ENCODE assay signal across 17 mouse cellular contexts in genomic region chr9:21494726-21495125, GRCm38 (mm10). TPM values are rescaled to one million over a fixed set of nuclear protein-coding genes. Genes with fewer than 3 reads are reported as not detected.
DNase-seq lines count a peak whose midpoint lies in the region; ATAC-seq and TF ChIP-seq lines count a peak whose summit lies in the region.
"Had no signal": no experiment of that assay in that cellular context is flagged by ENCODE, and none has a peak within 500 bp of the region (broad histone marks: within the 10 kb centered on the region; RNA-seq: fewer than 3 reads in every experiment).

No protein-coding gene starts in this region.

- H3K79me2 ChIP-seq in MEL (ENCODE audit: control insufficient read depth, insufficient read depth, low read length, poor library complexity) = no peaks in the 10 kb centered on the region

- no peak for TF ChIP-seq CTCF in MEL (IDR thresholded peaks at IDR 0.05 in 2 of 3, conservative IDR thresholded peaks at IDR 0.05 in 1 of 3; ENCODE audit: control insufficient read depth in 1 of 3, insufficient read depth in 1 of 3, low read depth in 2 of 3, low read length in 3 of 3, poor library complexity in 1 of 3, severe bottlenecking in 1 of 3)

- H3K27me3 ChIP-seq in MEL (ENCODE audit: control insufficient read depth in 1 of 2, insufficient read depth in 2 of 2, low read length in 2 of 2) = no peaks in the 10 kb centered on the region
- H3K27me3 ChIP-seq in embryonic facial prominence, embryonic 13.5 days = no peaks in the 10 kb centered on the region
- no peaks in the 10 kb centered on the region for H3K27me3 ChIP-seq in limb, embryonic 14.5 days (ENCODE audit: control insufficient read depth, insufficient read depth, low read length)
- H3K27me3 ChIP-seq: heart, embryonic 13.5 days; neural tube, embryonic 13.5 days had no signal

- H3K27ac ChIP-seq in MEL (ENCODE audit: control insufficient read depth, low read depth, low read length) = no peak overlapping the region
- H3K27ac ChIP-seq in embryonic facial prominence, embryonic 13.5 days = peak overlapping the region; percentile 99; the same call in 1 of the 2 replicates
- H3K27ac ChIP-seq in limb, embryonic 14.5 days (replicated peaks; ENCODE audit: low read depth, low read length) = no peak overlapping the region
- H3K27ac ChIP-seq: heart, embryonic 13.5 days; neural tube, embryonic 13.5 days had no signal

- peak overlapping the region; percentile 69 for H3K4me2 ChIP-seq in embryonic facial prominence, embryonic 13.5 days
- H3K4me2 ChIP-seq in limb, embryonic 14.5 days (replicated peaks; ENCODE audit: low read depth, low read length, severe bottlenecking) = peak overlapping the region; percentile 81
- H3K4me2 ChIP-seq: heart, embryonic 13.5 days; neural tube, embryonic 13.5 days had no signal

- H3K4me1 ChIP-seq in MEL (ENCODE audit: control insufficient read depth in 1 of 2, insufficient read depth in 2 of 2, low read length in 2 of 2) = no peaks in the 10 kb centered on the region
- H3K4me1 ChIP-seq in embryonic facial prominence, embryonic 13.5 days = peaks cover 51% of the 10 kb centered on the region
- peaks cover 32% of the 10 kb centered on the region for H3K4me1 ChIP-seq in limb, embryonic 14.5 days (ENCODE audit: control insufficient read depth, insufficient read depth, low read length)
- H3K4me1 ChIP-seq: neural tube, embryonic 13.5 days had no signal

- no peak overlapping the region for H3K4me3 ChIP-seq in MEL (ENCODE audit: control insufficient read depth in 1 of 2, insufficient read depth in 1 of 2, low read depth in 2 of 2, low read length in 2 of 2)
- H3K4me3 ChIP-seq in embryonic facial prominence, embryonic 13.5 days = peak overlapping the region; percentile 42
- H3K4me3 ChIP-seq in limb, embryonic 14.5 days (replicated peaks; ENCODE audit: low read length) = no peak overlapping the region
- H3K4me3 ChIP-seq: heart, embryonic 13.5 days; neural tube, embryonic 13.5 days had no signal

- TF ChIP-seq POLR2A in MEL (IDR thresholded peaks at IDR 0.05; ENCODE audit: control insufficient read depth in 1 of 2, insufficient read depth in 1 of 2, low read depth in 1 of 2, low read length in 2 of 2, poor library complexity in 1 of 2) = no peak
- no peak for TF ChIP-seq POLR2A in limb, embryonic 14.5 days (IDR thresholded peaks at IDR 0.05; ENCODE audit: borderline replicate concordance, extremely low read depth, insufficient read depth, insufficient read length)

- intact Hi-C loops in left cerebral cortex, postnatal 14 days (cut with DNase I) = no loop called here
- intact Hi-C loops in left cerebral cortex, postnatal 4 days (cut with DNase I) = no loop called here

- 74% methylated on average over 9 of the region's 9 CpGs for WGBS in embryonic facial prominence, embryonic 13.5 days
- WGBS in limb, embryonic 14.5 days = 69% methylated on average over 9 of the region's 9 CpGs

- H3K9ac ChIP-seq in MEL (ENCODE audit: control insufficient read depth, low read depth, low read length, poor library complexity, severe bottlenecking) = no peak overlapping the region
- H3K9ac ChIP-seq in embryonic facial prominence, embryonic 13.5 days = peak overlapping the region; percentile 72
- H3K9ac ChIP-seq in limb, embryonic 14.5 days (ENCODE audit: low read depth, low read length, severe bottlenecking) = no peak overlapping the region
- H3K9ac ChIP-seq: forebrain, postnatal 0 days; neural tube, embryonic 13.5 days had no signal

- H3K9me3 ChIP-seq in MEL (replicated peaks; ENCODE audit: insufficient read depth, low read length) = no peaks in the 10 kb centered on the region
- no peaks in the 10 kb centered on the region for H3K9me3 ChIP-seq in embryonic facial prominence, embryonic 13.5 days
- H3K9me3 ChIP-seq in limb, embryonic 14.5 days (ENCODE audit: control insufficient read depth, low read length) = no peaks in the 10 kb centered on the region
- H3K9me3 ChIP-seq: heart, embryonic 13.5 days; neural tube, embryonic 13.5 days had no signal

- peak; percentile 21 to 64 for DNase-seq in left cerebral cortex, postnatal 14 days (ENCODE audit: low spot score in 2 of 2)
- no peak for DNase-seq in left cerebral cortex, postnatal 4 days
- DNase-seq in MEL (ENCODE audit: low read depth, low spot score) = no peak
- DNase-seq in limb, embryonic 14.5 days (ENCODE audit: low spot score) = no peak
- DNase-seq in cerebellum, adult 8-10 months = no peak
- DNase-seq in ovary, postnatal 36 days (ENCODE audit: low spot score) = no peak
- no peak for DNase-seq in layer of hippocampus, adult 11-12 months (ENCODE audit: low spot score)
- DNase-seq: cerebellum, postnatal 36 days; forebrain, postnatal 0 days; gastrocnemius, postnatal 36 days; kidney, postnatal 10 days; layer of hippocampus, postnatal 36 days; lung, postnatal 4 days; thymus, postnatal 25 days had no signal

- peaks cover 0 to 15% of the 10 kb centered on the region in 2 experiments; a peak in 2 of 4 replicates for H3K36me3 ChIP-seq in MEL (ENCODE audit: control insufficient read depth in 1 of 2, insufficient read depth in 2 of 2, low read length in 2 of 2)
- peaks cover 49% of the 10 kb centered on the region for H3K36me3 ChIP-seq in embryonic facial prominence, embryonic 13.5 days
- H3K36me3 ChIP-seq in limb, embryonic 14.5 days (ENCODE audit: control insufficient read depth, insufficient read depth, low read length) = peaks cover 53% of the 10 kb centered on the region

- no peak for ATAC-seq in embryonic facial prominence, embryonic 13.5 days (ENCODE audit: insufficient number of reproducible peaks, insufficient read depth, low FRiP score, low TSS enrichment, low read depth)
- ATAC-seq in limb, embryonic 14.5 days (ENCODE audit: low FRiP score, low read depth) = no peak
- ATAC-seq: forebrain, postnatal 0 days had no signal

- TF ChIP-seq EP300 in MEL (IDR thresholded peaks at IDR 0.05; ENCODE audit: low read depth in 1 of 2, low read length in 2 of 2) = no peak; a peak in 1 of 4 replicates

- no peak for TF ChIP-seq RAD21 in MEL (IDR thresholded peaks at IDR 0.05; ENCODE audit: low read depth, low read length)

TF ChIP-seq in MEL, 35 proteins besides CTCF, POLR2A, EP300 and RAD21:
- TF ChIP-seq ETS1 (IDR thresholded peaks at IDR 0.05; ENCODE audit: low read depth, low read length) (no peak), BHLHE40 (IDR thresholded peaks at IDR 0.05; ENCODE audit: borderline replicate concordance, low read depth, low read length) (no peak), MYB (IDR thresholded peaks at IDR 0.05; ENCODE audit: low read depth, low read length) (0 out of 2 replicates have a peak, but pooled peaks have one; percentile 21), TCF12 (IDR thresholded peaks at IDR 0.05; ENCODE audit: low read depth, low read length) (no peak), ELF1 (IDR thresholded peaks at IDR 0.05; ENCODE audit: low read depth, low read length) (no peak)

RNA-seq across cellular contexts. Expression of gene Tmed1, which starts 15.3 kb away (rescaled TPM):
- total RNA-seq in left cerebral cortex, postnatal 14 days (2021) = 10 to 100 TPM; 15.7 to 15.8 TPM
- 10 to 100 TPM; 18.6 to 19.1 TPM for total RNA-seq in left cerebral cortex, postnatal 4 days (2021)
- total RNA-seq in MEL (2012; rRNA removed) = 128 and 146 TPM in 2 replicates
- polyA plus RNA-seq in MEL (2012; ENCODE audit: insufficient read depth in 1 of 2, insufficient read length in 2 of 2, low read depth in 1 of 2, low replicate concordance in 2 of 2, missing spikeins in 1 of 2) = 10 to 100 TPM in 1 of 2 experiments, not detected in 1; 89.4 TPM
- polyA plus RNA-seq in embryonic facial prominence, embryonic 13.5 days (2015; fragmentation: Nextera tagmentation; extraction: Ambion mirVana) = 112 and 123 TPM in 2 replicates
- polyA plus RNA-seq in limb, embryonic 14.5 days (2012; rRNA removed) = 96.0 and 101 TPM in 2 replicates
- polyA plus RNA-seq in limb, embryonic 14.5 days (2014; fragmentation: Nextera tagmentation; extraction: Ambion mirVana) = 116 and 119 TPM in 2 replicates

RNA-seq across cellular contexts. Expression of gene AB124611, which starts 31.2 kb away (rescaled TPM):
- total RNA-seq in left cerebral cortex, postnatal 14 days (2021) = under 1 TPM in 1 of 2 experiments, not detected in 1; 0.47 TPM
- total RNA-seq in left cerebral cortex, postnatal 4 days (2021) = under 1 TPM; 0.44 to 0.64 TPM
- 37.2 and 55.2 TPM in 2 replicates for total RNA-seq in MEL (2012; rRNA removed)
- polyA plus RNA-seq in MEL (2012; ENCODE audit: insufficient read depth in 1 of 2, insufficient read length in 2 of 2, low read depth in 1 of 2, low replicate concordance in 2 of 2, missing spikeins in 1 of 2) = 10 to 100 TPM in 1 of 2 experiments, not detected in 1; 58.7 TPM
- polyA plus RNA-seq in embryonic facial prominence, embryonic 13.5 days (2015; fragmentation: Nextera tagmentation; extraction: Ambion mirVana) = 6.2 and 7.3 TPM in 2 replicates
- polyA plus RNA-seq in limb, embryonic 14.5 days (2012; rRNA removed) = 2.3 and 2.5 TPM in 2 replicates
- polyA plus RNA-seq in limb, embryonic 14.5 days (2014; fragmentation: Nextera tagmentation; extraction: Ambion mirVana) = 2.9 and 3.3 TPM in 2 replicates

RNA-seq across cellular contexts. Expression of gene Carm1, which starts 52.0 kb away (rescaled TPM):
- 10 to 100 TPM; 68.8 to 76.2 TPM for total RNA-seq in left cerebral cortex, postnatal 14 days (2021)
- total RNA-seq in left cerebral cortex, postnatal 4 days (2021) = 100 to 1,000 TPM; 108 to 124 TPM
- total RNA-seq in MEL (2012; rRNA removed) = 121 and 131 TPM in 2 replicates
- 100 to 1,000 TPM; 121 to 423 TPM for polyA plus RNA-seq in MEL (2012; ENCODE audit: insufficient read depth in 1 of 2, insufficient read length in 2 of 2, low read depth in 1 of 2, low replicate concordance in 2 of 2, missing spikeins in 1 of 2)
- 46.2 and 47.1 TPM in 2 replicates for polyA plus RNA-seq in embryonic facial prominence, embryonic 13.5 days (2015; fragmentation: Nextera tagmentation; extraction: Ambion mirVana)
- polyA plus RNA-seq in limb, embryonic 14.5 days (2012; rRNA removed) = 171 and 242 TPM in 2 replicates
- polyA plus RNA-seq in limb, embryonic 14.5 days (2014; fragmentation: Nextera tagmentation; extraction: Ambion mirVana) = 71.5 and 80.3 TPM in 2 replicates

Comparison
In these comparisons a context has a peak if more than half of its experiments do, and no peak if none do; other contexts are left out.
1. DNase-seq: peak in left cerebral cortex, postnatal 14 days (2 of 2); none in left cerebral cortex, postnatal 4 days (single experiment), MEL (single experiment), limb, embryonic 14.5 days (single experiment), cerebellum, adult 8-10 months (single experiment), ovary, postnatal 36 days (single experiment) and layer of hippocampus, adult 11-12 months (single experiment).
2. RNA of gene AB124611, which starts 31.2 kb away (total RNA-seq): 37.2 to 55.2 TPM in MEL; 0.44 to 0.64 TPM in left cerebral cortex, postnatal 4 days and 0.47 TPM in left cerebral cortex, postnatal 14 days; every median in the first group is over 10 times any median in the second.